ENCODE assay signal across 9 mouse cellular contexts in genomic region chr7:139590302-139590701, GRCm38 (mm10). TPM values are rescaled to one million over a fixed set of nuclear protein-coding genes. Genes with fewer than 3 reads are reported as not detected.
DNase-seq lines count a peak whose midpoint lies in the region; ATAC-seq and TF ChIP-seq lines count a peak whose summit lies in the region.
"Had no signal": no experiment of that assay in that cellular context is flagged by ENCODE, and none has a peak within 500 bp of the region (broad histone marks: within the 10 kb centered on the region; RNA-seq: fewer than 3 reads in every experiment).

No protein-coding gene starts in this region.

- ATAC-seq in forebrain, embryonic 15.5 days (replicated peaks) = 0 out of 2 replicates have a peak, but pooled peaks have one; percentile 23
- ATAC-seq in liver, embryonic 12.5 days = peak; percentile 35; the same call in 1 of the 2 replicates
- ATAC-seq in erythroblast, adult 5-6 weeks (replicated peaks; ENCODE audit: low FRiP score, poor library complexity, severe bottlenecking) = no peak

- peak; percentile 40 for DNase-seq in gastrocnemius, adult 2 months
- no peak for DNase-seq in gastrocnemius, postnatal 25 days
- peak; percentile 46 for DNase-seq in A20 (ENCODE audit: low read depth, low spot score)
- DNase-seq in adrenal gland, postnatal 36 days = peak; percentile 38 to 52

- no peaks in the 10 kb centered on the region for H3K36me3 ChIP-seq in forebrain, embryonic 15.5 days
- H3K36me3 ChIP-seq in liver, embryonic 12.5 days = no peaks in the 10 kb centered on the region

- no peak overlapping the region for H3K9ac ChIP-seq in forebrain, embryonic 15.5 days (replicated peaks)
- no peak overlapping the region for H3K9ac ChIP-seq in liver, embryonic 12.5 days

- no peak overlapping the region for H3K4me2 ChIP-seq in forebrain, embryonic 15.5 days (replicated peaks)
- no peak overlapping the region for H3K4me2 ChIP-seq in liver, embryonic 12.5 days

- no peak for TF ChIP-seq POLR2A in olfactory bulb, adult 2 months (IDR thresholded peaks at IDR 0.05; ENCODE audit: insufficient read depth, low read depth, low read length)

- H3K9me3 ChIP-seq in forebrain, embryonic 15.5 days = no peaks in the 10 kb centered on the region
- no peaks in the 10 kb centered on the region for H3K9me3 ChIP-seq in liver, embryonic 12.5 days (replicated peaks)

- peaks cover 1% of the 10 kb centered on the region; the same call in 1 of the 2 replicates for H3K4me1 ChIP-seq in forebrain, embryonic 15.5 days
- no peaks in the 10 kb centered on the region for H3K4me1 ChIP-seq in liver, embryonic 12.5 days
- H3K4me1 ChIP-seq in olfactory bulb, adult 2 months (ENCODE audit: control insufficient read depth, insufficient read depth, low read length) = 0 out of 2 replicates have a peak, but pooled peaks cover under 1% of the 10 kb centered on the region

- intact Hi-C loops in gastrocnemius, adult 2 months (cut with DNase I) = no loop called here

- 43% methylated on average over 3 of the region's 3 CpGs for WGBS in forebrain, embryonic 15.5 days
- 25% methylated on average over 3 of the region's 3 CpGs for WGBS in liver, embryonic 12.5 days (ENCODE audit: insufficient replicate concordance)
- 43% methylated on average over 3 of the region's 3 CpGs for WGBS in olfactory bulb, adult 2 months

- H3K4me3 ChIP-seq in gastrocnemius, adult 2 months = no peak overlapping the region
- no peak overlapping the region for H3K4me3 ChIP-seq in forebrain, embryonic 15.5 days
- no peak overlapping the region for H3K4me3 ChIP-seq in liver, embryonic 12.5 days
- H3K4me3 ChIP-seq in olfactory bulb, adult 2 months (ENCODE audit: insufficient read depth, low read depth, low read length) = no peak overlapping the region

- TF ChIP-seq CTCF in gastrocnemius, adult 2 months (IDR thresholded peaks at IDR 0.05) = peak; percentile 71
- TF ChIP-seq CTCF in olfactory bulb, adult 2 months (IDR thresholded peaks at IDR 0.05; ENCODE audit: insufficient read depth, low read depth, low read length) = 0 out of 2 replicates have a peak, but pooled peaks have one; percentile 23

- no peak overlapping the region for H3K27ac ChIP-seq in gastrocnemius, adult 2 months
- H3K27ac ChIP-seq in forebrain, embryonic 15.5 days (replicated peaks) = no peak overlapping the region
- H3K27ac ChIP-seq in liver, embryonic 12.5 days = no peak overlapping the region
- no peak overlapping the region for H3K27ac ChIP-seq in olfactory bulb, adult 2 months (ENCODE audit: insufficient read depth, low read depth, low read length)

- peaks cover 40% of the 10 kb centered on the region for H3K27me3 ChIP-seq in forebrain, embryonic 15.5 days
- peaks cover 61% of the 10 kb centered on the region for H3K27me3 ChIP-seq in liver, embryonic 12.5 days (replicated peaks)

RNA-seq across cellular contexts. Expression of gene Nkx6-2, which starts 7.7 kb away (rescaled TPM):
- not detected for total RNA-seq in gastrocnemius, adult 2 months (2021)
- not detected for total RNA-seq in gastrocnemius, postnatal 25 days (2021)
- total RNA-seq in adrenal gland, postnatal 36 days (2021) = not detected
- 0.68 and 0.75 TPM in 2 replicates for polyA plus RNA-seq in forebrain, embryonic 15.5 days (2015; fragmentation: Nextera tagmentation; extraction: Ambion mirVana)
- 0.43 TPM in 1 of 2 replicates, not detected in the other for polyA plus RNA-seq in liver, embryonic 12.5 days (2016; fragmentation: Nextera tagmentation; extraction: Ambion mirVana)
- polyA plus RNA-seq in olfactory bulb, adult 2 months (2012; ENCODE audit: insufficient read depth, insufficient read length, low replicate concordance, missing spikeins) = not detected in 2 replicates
- not detected in 2 replicates for total RNA-seq in erythroblast, adult 5-6 weeks (2015; ENCODE audit: low replicate concordance)
- total RNA-seq in erythroblast, adult 5-6 weeks (2017; ENCODE audit: low replicate concordance) = not detected in 2 replicates
- polyA plus RNA-seq: large intestine, adult 2 months had no signal
